Mouse (Mus musculus): Measurements from ENCODE around the gene Mad2l2.

Gene Mad2l2

GRCm38 (mm10) chr4:148140098-148141011 is 10.2 kb downstream of the Mad2l2 start:
- under 1% methylated on average over 65 of the region's 65 CpGs for WGBS

DNA sequence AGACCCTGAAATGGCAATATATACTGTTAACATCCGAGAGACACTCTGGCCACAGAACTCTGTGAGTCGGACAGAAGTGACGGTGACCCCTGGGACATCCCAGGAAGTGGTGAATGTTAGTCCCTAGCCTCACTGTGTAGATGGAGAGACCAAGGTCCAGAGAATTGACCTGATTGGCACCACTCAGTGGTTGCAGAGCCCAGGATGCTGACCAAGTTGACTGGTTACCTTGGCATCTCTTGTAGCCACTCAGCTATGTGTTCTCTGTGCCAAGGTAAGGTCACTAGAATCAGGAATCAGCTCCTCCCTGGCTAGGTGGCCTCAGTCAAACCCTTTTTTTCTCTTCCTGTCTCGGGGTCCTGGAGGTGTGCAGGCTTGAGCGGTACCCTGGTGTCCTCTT is 13.5 kb downstream of the Mad2l2 start:
- 89% methylated on average over 5 of the region's 5 CpGs for WGBS

GRCm38 (mm10) chr4:148147714-148148113 is 17.5 kb downstream of the Mad2l2 start:
- 77% methylated on average over 2 of the region's 2 CpGs for WGBS

GRCm38 (mm10) chr4:148149540-148149939 is 19.4 kb downstream of the Mad2l2 start:
- 74% methylated on average over 12 of the region's 12 CpGs for WGBS

GRCm38 (mm10) chr4:148150242-148150641 is 20.1 kb downstream of the Mad2l2 start:
- WGBS: 81% methylated on average over 7 of the region's 7 CpGs

GRCm38 (mm10) chr4:148150953-148151266 is 20.7 kb downstream of the Mad2l2 start:
- 28% methylated on average over 3 of the region's 3 CpGs for WGBS

DNA sequence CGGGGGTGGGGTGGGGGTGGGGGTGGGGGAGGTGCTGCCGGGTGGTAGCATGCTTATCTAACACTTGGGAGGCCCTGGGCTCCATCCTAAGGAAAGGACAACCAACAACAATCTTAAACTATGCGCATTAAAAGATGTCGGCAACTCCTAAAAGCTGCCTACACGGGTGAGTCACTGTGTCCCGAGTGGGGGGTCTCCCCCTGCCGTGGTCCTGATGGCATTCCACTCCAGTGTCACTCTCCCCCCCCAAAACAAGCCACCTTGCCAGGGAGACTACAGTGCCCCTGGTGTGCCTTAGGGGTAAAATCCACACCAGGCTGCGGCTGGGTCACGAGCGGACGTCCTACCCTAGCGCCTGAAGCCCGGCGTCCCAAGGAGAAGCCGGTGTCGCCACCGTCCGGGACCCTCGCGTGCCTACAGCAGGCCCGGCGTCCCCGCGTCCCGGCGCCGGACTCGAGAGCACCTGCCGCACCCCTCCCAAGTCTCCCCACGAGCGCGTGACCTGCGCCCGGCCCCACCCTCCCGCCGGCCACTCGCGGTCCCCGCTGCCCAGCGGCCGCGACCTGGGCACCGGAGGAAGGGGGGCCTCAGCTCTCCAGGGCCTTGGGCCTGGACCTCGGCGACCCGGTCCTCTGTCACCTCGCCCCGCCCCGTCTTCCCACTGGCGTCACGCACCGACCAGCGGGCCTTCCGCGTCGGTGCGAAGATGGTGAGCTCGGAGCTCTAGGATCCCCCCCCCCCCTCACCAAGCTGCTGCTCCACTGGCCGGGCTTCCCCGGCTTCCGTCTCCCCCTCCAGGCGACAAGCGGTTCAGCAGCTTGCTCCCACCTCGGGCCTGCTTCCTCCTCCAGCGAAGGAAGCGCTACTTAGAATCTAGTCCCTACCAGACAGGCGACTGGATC is 21.3 kb downstream of the Mad2l2 start, which contains the start of gene Fbxo6:
Fbxo6 (minus strand) TSS at position 874 of the 902 bp plus-strand sequence.
- WGBS: 1% methylated on average over 67 of the region's 67 CpGs

GRCm38 (mm10) chr4:148152547-148152946 is 22.4 kb downstream of the Mad2l2 start:
- WGBS: 85% methylated on average over 5 of the region's 5 CpGs

- 84% methylated on average over 4 of the region's 4 CpGs for WGBS
Observed at GRCm38 (mm10) chr4:148154006-148154405, 23.8 kb downstream of the Mad2l2 start.

GRCm38 (mm10) chr4:148154982-148155381 is 24.8 kb downstream of the Mad2l2 start:
- 27% methylated on average over 3 of the region's 3 CpGs for WGBS

GRCm38 (mm10) chr4:148158436-148159348 is 28.5 kb downstream of the Mad2l2 start:
- 20% methylated on average over 27 of the region's 27 CpGs for WGBS

DNA sequence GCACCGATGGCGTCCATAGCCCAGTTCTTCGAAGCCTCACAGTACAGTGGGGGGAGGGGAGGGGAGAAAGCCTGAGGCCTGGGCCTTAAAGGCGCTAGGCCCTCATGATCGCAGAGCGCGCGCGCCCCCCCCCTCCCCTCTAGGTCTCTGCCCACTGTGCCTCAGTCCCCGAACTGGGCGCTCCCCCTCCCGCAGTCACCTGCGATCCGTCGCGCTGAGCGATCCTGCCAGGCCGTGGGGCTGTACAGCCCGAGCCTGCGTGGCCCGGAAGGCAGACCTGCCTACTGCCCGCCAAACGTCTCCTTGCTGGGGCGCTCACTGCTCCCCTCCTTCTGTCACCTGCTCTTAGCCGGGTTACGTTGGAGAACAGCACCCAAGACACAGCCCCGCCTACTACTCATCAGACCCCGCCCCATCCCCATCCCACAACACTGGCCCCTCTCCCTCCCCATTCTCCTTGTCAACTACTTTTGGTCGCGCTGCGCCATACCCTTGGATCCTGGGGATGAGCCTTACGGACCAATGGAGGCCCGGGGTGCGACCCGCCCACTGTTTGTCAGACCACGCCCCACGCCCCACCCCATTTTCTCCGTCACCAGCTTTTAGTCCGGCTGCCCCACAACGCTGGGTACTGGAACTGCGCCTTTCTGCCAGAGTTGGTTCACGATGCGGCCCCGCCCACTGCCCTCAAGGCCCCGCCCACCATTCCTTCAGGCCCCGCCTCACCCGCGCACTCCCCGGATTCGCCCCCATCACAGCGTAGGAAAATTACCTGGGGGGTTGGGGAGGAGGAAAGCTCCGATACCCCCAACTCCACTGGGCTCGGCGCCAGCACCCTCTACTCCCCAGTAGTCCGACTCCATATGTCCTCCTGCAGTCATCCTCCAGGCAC is 29.6 kb downstream of the Mad2l2 start:
- WGBS: under 1% methylated on average over 54 of the region's 55 CpGs

- 2% methylated on average over 43 of the region's 43 CpGs for WGBS
Observed at GRCm38 (mm10) chr4:148160436-148161390, 30.5 kb downstream of the Mad2l2 start, which contains the start of the genes Fbxo44 and Fbxo2. Fbxo44 (minus strand) TSS chr4:148160482. Fbxo2 (plus strand) TSS chr4:148160621.

GRCm38 (mm10) chr4:148164002-148164439 is 33.8 kb downstream of the Mad2l2 start:
- 3% methylated on average over 28 of the region's 29 CpGs for WGBS

DNA sequence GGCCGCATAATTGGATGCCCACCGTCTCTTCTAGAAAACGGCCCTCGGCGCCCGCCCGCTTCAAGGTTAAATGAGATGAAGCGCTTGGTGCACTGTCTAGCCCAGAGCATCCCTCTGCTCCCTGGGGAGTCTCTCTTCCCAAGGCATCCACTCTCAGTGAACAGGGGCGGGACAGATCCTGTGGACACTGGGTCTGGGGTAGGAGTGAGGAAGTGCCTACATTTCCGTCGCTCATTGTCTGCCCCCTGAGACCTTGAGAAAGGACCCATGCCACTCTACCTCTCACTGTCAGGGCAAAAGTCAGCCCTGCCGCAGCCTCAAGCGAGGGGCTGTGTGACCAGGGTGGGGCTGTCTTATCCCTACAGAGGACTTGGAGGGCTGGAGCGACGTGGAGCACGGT is 34.3 kb downstream of the Mad2l2 start:
- WGBS: 19% methylated on average over 16 of the region's 16 CpGs

DNA sequence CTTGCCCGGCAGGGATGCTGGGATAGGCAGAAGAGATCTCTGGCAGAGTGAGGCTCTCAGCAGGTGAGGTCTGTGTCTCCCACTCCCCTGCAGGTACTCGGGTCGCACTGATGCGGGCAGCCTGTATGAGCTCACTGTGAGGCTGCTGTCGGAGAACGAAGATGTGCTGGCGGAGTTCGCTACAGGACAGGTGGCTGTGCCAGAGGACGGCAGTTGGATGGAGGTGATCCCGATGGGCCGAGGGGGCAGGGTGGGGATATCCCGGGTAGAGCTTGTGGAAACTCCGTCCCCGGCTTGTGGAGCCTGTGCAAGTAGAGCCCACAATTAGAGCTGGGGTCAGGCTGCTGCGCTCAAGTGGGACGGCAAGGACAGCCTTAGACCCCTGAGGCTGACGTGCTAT is 35.4 kb downstream of the Mad2l2 start:
- WGBS: 28% methylated on average over 17 of the region's 17 CpGs

- WGBS: 15% methylated on average over 10 of the region's 10 CpGs
Observed at GRCm38 (mm10) chr4:148166431-148166830, 36.2 kb downstream of the Mad2l2 start.

DNA sequence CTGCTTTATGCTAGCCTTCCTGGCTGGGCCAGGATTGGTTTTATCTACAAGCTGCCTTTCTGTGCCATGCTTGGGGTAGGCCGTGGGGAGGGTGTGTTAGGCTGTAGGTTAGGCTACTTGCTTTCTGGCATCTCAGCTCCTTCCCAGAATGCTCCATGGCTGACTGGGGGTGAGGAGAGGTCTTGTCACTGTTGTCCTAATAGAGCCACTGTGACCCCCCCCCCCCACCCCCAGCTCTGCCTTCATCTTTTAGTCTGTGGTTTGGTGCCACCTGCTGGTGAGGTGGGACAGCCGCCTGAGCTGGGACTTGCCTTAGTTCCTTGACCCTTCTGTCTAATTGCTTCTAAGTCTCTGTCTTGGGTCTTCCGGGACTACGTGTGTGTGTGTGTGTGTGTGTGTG is 36.8 kb downstream of the Mad2l2 start:
- WGBS: 4% methylated on average over 4 of the region's 4 CpGs

- 17% methylated on average over 7 of the region's 7 CpGs for WGBS
Observed at GRCm38 (mm10) chr4:148168287-148168686, 38.1 kb downstream of the Mad2l2 start.

All from cerebral cortex, adult 2 months (tissue).